Mouse (Mus musculus): ENCODE results near the gene Abhd2. TPM values are rescaled to one million over a fixed set of nuclear protein-coding genes. Genes with fewer than 3 reads are reported as not detected.

The Abhd2 gene
- polyA plus RNA-seq, 1 experiment = 1.0 TPM

DNA sequence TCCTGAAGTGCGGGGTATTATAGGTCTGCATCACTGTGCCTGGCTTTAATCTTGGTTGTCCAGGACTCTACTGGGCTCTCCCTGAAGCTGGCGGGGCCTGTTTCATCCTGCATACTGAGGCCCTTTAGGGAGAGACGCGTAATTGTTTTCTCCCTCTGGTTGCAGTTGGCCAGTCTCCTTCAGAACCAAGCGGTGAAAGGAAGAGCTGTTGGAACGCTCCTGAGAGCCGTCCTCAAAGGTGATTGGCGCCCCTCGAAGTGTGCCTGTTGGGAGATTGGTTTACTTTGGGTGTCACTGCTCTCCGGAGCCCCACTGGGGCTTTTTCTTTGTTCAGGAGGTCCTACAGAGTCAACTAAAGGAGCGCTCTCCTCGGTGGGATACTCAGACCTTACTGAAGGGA is 126.0 kb downstream of the Abhd2 start:
- no peak overlapping the region for H3K4me3 ChIP-seq (replicated peaks)
- TF ChIP-seq GATA1 (IDR thresholded peaks at IDR 0.05; ENCODE audit: low read length) (no peak), TAL1 (IDR thresholded peaks at IDR 0.05; ENCODE audit: low read length) (no peak)
- H3K9me3 ChIP-seq (ENCODE audit: control insufficient read depth, low read length) = no peaks in the 10 kb centered on the region
- no peaks in the 10 kb centered on the region for H3K27me3 ChIP-seq (ENCODE audit: control insufficient read depth)
- H3K36me3 ChIP-seq (ENCODE audit: control insufficient read depth) = peaks cover 89% of the 10 kb centered on the region
- H3K4me1 ChIP-seq (ENCODE audit: control insufficient read depth) = peaks cover 13% of the 10 kb centered on the region

DNA sequence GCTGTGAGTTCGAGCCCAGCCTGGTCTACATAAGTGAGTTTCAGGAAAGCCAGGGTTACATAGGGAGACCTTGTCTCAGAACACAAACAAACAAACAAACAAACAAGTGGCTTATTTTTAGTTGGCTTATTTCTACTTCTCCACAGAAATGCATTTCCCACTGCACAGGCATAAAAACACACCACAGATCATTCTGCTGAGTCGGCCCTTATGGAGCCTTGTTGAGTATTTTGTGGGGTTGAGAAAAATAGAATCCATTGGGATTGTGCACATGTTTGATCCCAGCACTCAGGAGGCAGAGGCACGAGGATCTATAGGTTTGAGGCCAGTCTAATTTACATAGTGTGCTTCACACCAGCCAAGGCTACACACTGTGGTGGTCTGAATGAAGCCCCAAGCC is 127.3 kb downstream of the Abhd2 start:
- H3K36me3 ChIP-seq (ENCODE audit: control insufficient read depth) = peaks cover 94% of the 10 kb centered on the region

GRCm38 (mm10) chr7:79414449-79415375 is 141.7 kb downstream of the Abhd2 start:
- H3K36me3 ChIP-seq (ENCODE audit: control insufficient read depth) = peaks cover 92% of the 10 kb centered on the region
- H3K4me1 ChIP-seq (ENCODE audit: control insufficient read depth) = peaks cover 6% of the 10 kb centered on the region
- H3K9me3 ChIP-seq (ENCODE audit: control insufficient read depth, low read length) = no peaks in the 10 kb centered on the region
- H3K4me3 ChIP-seq (replicated peaks) = no peak overlapping the region
- H3K27me3 ChIP-seq (ENCODE audit: control insufficient read depth) = no peaks in the 10 kb centered on the region
- no peak for TF ChIP-seq GATA1 (IDR thresholded peaks at IDR 0.05; ENCODE audit: low read length)
- no peak for TF ChIP-seq TAL1 (IDR thresholded peaks at IDR 0.05; ENCODE audit: low read length)

More for the DNA sequence above, 127.3 kb downstream of the Abhd2 start:
- TF ChIP-seq GATA1 (IDR thresholded peaks at IDR 0.05; ENCODE audit: low read length) = no peak
- no peak for TF ChIP-seq TAL1 (IDR thresholded peaks at IDR 0.05; ENCODE audit: low read length)
- H3K9me3 ChIP-seq (ENCODE audit: control insufficient read depth, low read length) = no peaks in the 10 kb centered on the region
- no peak overlapping the region for H3K4me3 ChIP-seq (replicated peaks)
- peaks cover 5% of the 10 kb centered on the region for H3K4me1 ChIP-seq (ENCODE audit: control insufficient read depth)
- H3K27me3 ChIP-seq (ENCODE audit: control insufficient read depth) = no peaks in the 10 kb centered on the region

Other genes with a start within 250 kb of the Abhd2 start
- 0.01 TPM in 1 of 2 replicates, not detected in the other for gene Acan, start 219.7 kb upstream of the Abhd2 start, polyA plus RNA-seq (2012)
- not detected in 2 replicates for gene Hapln3, start 142.2 kb upstream of the Abhd2 start, polyA plus RNA-seq (2012)
- 0.30 and 0.39 TPM in 2 replicates for gene Mfge8, start 124.1 kb upstream of the Abhd2 start, polyA plus RNA-seq (2012)
- not detected in 2 replicates for gene Rlbp1, start 113.8 kb downstream of the Abhd2 start, polyA plus RNA-seq (2012)
- 0.13 and 0.22 TPM in 2 replicates for gene Fanci, start 118.7 kb downstream of the Abhd2 start, polyA plus RNA-seq (2012)
- 1.5 TPM in 2 replicates for gene Polg, start 193.2 kb downstream of the Abhd2 start, polyA plus RNA-seq (2012)

Measured in erythroblast, embryonic 14.5 days (primary cell).